Mouse (Mus musculus) forebrain, embryonic 12.5 days (tissue): ENCODE results near the gene Ugt1a8. TPM values are rescaled to one million over a fixed set of nuclear protein-coding genes. Genes with fewer than 3 reads are reported as not detected.
"Not testable (repeated sequence)": the region's sequence is repeated elsewhere in the genome, so short reads cannot be mapped to it uniquely, and the experiment has no call there.

Experiments used
- ATAC-seq: fragments of 200-750 bp; cut with Nextera tagmentation; 2 replicates; pipeline ENCODE4 v1.8.0; 2017; ENCODE audit warnings: moderate TSS enrichment; ENCODE audit not compliant: low FRiP score
- H3K27ac ChIP-seq: fragments of 300-500 bp; sonication (generic); 2 replicates; pipeline ENCODE4 v1.5.1; 2016; ENCODE audit warnings: mild to moderate bottlenecking
- H3K27me3 ChIP-seq: fragments of 300-500 bp; sonication (generic); 2 replicates; pipeline ENCODE4 v1.6.1; 2016; ENCODE audit warnings: mild to moderate bottlenecking
- H3K36me3 ChIP-seq: fragments of 300-500 bp; sonication (generic); replicated peaks from 2 replicates; pipeline ENCODE4 v1.6.1; 2016; ENCODE audit warnings: mild to moderate bottlenecking
- H3K4me1 ChIP-seq: fragments of 300-500 bp; sonication (generic); 2 replicates; pipeline ENCODE4 v1.6.1; 2016
- H3K4me2 ChIP-seq: fragments of 300-500 bp; sonication (generic); 2 replicates; pipeline ENCODE4 v1.6.1; 2016; ENCODE audit warnings: mild to moderate bottlenecking, moderate library complexity
- H3K4me3 ChIP-seq: fragments of 300-500 bp; sonication (generic); replicated peaks from 2 replicates; pipeline ENCODE4 v1.5.1; 2016; ENCODE audit warnings: mild to moderate bottlenecking
- H3K9ac ChIP-seq: fragments of 300-500 bp; sonication (generic); 2 replicates; pipeline ENCODE4 v1.6.1; 2016; ENCODE audit warnings: mild to moderate bottlenecking
- H3K9me3 ChIP-seq: fragments of 300-500 bp; sonication (generic); 2 replicates; pipeline ENCODE4 v1.6.1; 2016
- WGBS: fragments of 180-500 bp; shearing (Covaris S2); methylation state at CpG from one replicate; pipeline ENCODE4 v1.1.7; 2016; 5-methylcytosine and 5-hydroxymethylcytosine counted together
- polyA plus RNA-seq: library from polyadenylated mRNA; unstranded; fragments of >200 nt; fragmentation: Nextera tagmentation; extraction: Ambion mirVana; gene quantifications from 2 replicates; pipeline ENCODE4 v1.2.1, GENCODE M21; 2016

Ugt1a8 gene
- polyA plus RNA-seq, 1 experiment from 2014 or later, result not detected

DNA sequence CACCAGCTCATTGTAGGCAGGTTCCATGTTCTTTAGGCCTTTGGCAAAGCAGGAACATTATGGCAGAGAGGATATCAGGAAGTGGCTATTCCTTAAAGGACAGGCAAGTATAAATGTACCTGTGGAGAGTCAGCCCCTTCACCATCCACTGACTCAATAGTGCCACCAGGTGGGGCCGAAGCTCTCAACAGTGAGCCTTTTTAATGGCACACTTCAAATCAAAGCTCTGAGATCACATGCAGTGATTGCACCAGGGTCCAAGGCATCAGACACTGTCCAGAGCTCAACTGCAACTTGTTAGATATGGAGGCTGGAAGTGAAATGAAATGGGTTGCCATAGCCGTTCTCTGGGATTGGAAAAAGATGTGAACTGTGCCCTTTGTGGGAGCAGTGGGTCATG, 57.7 kb downstream of the Ugt1a8 start:
- H3K4me1 ChIP-seq, H3K27me3 ChIP-seq, H3K27ac ChIP-seq, ATAC-seq, H3K9ac ChIP-seq, H3K36me3 ChIP-seq, H3K4me3 ChIP-seq, H3K9me3 ChIP-seq, H3K4me2 ChIP-seq: not testable (repeated sequence)
- WGBS, result 82% methylated on average over 2 of the region's 2 CpGs

DNA sequence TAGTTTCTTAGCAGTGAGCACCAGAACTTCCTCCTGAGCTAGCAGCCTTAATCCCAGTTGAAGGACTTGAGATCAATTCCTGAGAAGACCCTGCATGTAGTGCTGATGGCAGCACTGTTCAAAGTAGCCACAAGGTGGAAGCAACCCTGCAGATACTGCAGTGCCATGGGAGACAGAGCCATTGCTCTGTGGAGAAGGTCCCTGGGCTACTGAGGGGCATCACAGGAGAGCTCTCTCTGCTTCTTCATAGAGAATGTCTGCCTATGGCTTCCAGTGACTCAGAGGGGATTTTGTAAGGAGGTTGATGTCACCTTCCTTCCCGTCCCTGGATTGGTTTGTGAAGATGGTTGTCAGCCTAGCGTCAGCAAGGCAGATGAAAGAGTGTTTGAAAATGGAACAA, 62.5 kb downstream of the Ugt1a8 start:
- not testable (repeated sequence) for H3K27ac ChIP-seq, H3K4me2 ChIP-seq, ATAC-seq, H3K4me1 ChIP-seq, H3K36me3 ChIP-seq, H3K9me3 ChIP-seq, H3K27me3 ChIP-seq, H3K4me3 ChIP-seq, H3K9ac ChIP-seq
- WGBS, result 71% methylated on average over 2 of the region's 2 CpGs

DNA sequence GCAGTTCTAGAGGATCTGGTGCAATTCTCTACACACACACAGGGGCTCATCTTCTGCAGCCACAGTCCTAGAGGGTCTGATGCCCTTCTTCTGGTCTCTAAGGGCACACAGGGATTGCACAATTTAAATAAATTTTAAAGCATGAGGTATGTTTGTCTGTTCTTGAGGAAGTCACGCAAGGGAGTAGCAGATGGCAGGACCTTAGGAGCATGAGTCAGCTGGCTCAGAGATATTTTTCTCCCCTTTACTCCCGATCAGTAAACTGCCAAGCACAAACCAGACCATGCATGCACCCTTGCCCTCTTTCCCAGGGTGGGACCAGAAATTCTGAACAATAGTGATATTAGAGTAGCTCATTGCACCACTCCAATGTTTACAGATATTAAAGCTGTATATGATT, 70.8 kb downstream of the Ugt1a8 start:
- 95% methylated on average over 2 of the region's 2 CpGs for WGBS
- H3K9ac ChIP-seq, result no peak overlapping the region
- H3K4me1 ChIP-seq, result no peaks in the 10 kb centered on the region
- H3K27ac ChIP-seq, result no peak overlapping the region
- no peaks in the 10 kb centered on the region for H3K36me3 ChIP-seq
- H3K27me3 ChIP-seq, result no peaks in the 10 kb centered on the region
- H3K4me3 ChIP-seq, result no peak overlapping the region
- no peak for ATAC-seq
- no peaks in the 10 kb centered on the region for H3K9me3 ChIP-seq
- H3K4me2 ChIP-seq, result no peak overlapping the region

DNA sequence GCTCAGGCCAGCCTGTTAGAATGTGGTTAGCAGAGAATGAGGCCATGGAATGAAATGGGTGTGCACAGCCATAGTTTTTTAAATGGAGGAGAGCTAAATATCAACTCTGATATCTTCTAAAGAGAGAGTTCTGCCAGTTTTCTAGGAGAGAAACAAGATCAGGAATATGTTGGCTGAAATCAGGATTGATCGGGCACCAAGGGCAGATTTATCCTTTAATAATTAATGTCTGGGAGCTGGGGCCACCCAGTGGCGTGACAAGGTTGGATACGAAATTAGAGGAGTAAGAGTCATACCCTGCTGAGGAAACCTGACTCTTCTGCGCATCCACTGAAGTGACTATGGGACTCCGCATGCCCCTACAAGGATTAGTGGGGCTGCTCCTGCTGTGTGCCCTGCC, 78.1 kb downstream of the Ugt1a8 start, which contains the start of gene Ugt1a5:
TSS of gene Ugt1a5 (plus strand) at position 302 of the 400 bp plus-strand sequence.
- no peaks in the 10 kb centered on the region for H3K9me3 ChIP-seq
- H3K36me3 ChIP-seq, result no peaks in the 10 kb centered on the region
- no peaks in the 10 kb centered on the region for H3K4me1 ChIP-seq
- no peak within 1 kb of the TSS for H3K4me2 ChIP-seq
- no peaks in the 10 kb centered on the region for H3K27me3 ChIP-seq
- no peak within 1 kb of the TSS for H3K4me3 ChIP-seq
- 83% methylated on average over 5 of the region's 5 CpGs for WGBS
- H3K27ac ChIP-seq, result no peak within 1 kb of the TSS
- ATAC-seq, result no peak
- no peak within 1 kb of the TSS for H3K9ac ChIP-seq

DNA sequence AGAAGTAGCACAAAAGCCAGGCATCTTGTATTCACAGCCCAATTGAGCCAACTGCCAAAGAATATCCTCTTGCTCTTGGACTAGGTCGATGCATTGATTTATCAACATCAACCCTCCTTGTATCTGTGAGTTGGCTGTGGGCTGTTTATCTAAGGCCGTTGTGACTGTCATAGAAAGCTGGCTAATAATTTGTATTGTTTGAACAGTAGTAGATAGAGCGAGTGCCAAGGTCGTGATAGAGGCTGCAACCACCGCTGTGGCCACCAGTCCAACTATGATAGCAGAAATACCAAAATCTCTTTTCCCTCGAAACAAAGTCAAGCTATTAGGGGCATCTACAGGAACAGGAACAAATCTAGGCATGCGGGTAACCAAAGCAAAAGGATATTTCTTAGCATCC, 84.6 kb downstream of the Ugt1a8 start:
- not testable (repeated sequence) for H3K27ac ChIP-seq, H3K4me2 ChIP-seq, ATAC-seq, H3K9me3 ChIP-seq, H3K4me3 ChIP-seq, H3K27me3 ChIP-seq, H3K4me1 ChIP-seq, H3K9ac ChIP-seq, H3K36me3 ChIP-seq
- WGBS, result 84% methylated on average over 6 of the region's 7 CpGs

DNA sequence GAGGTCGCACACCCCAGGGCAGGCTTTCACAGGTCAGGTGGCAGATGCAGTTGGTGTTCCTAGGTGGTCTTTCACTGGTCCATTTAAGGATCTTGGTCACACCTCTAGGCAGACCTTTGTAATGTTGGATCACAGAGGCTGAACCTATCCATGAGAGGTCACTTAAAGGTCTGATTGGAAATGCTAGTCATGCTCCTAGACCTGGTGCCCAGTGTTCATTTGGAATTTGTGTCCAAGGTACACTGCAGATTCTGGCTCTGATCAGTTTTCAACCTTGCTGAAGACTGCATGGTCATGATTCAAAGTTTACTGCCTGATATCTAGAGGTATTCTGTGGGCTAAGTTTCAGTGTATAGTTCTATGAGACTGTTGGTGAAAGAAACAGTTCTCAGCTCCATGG, 92.0 kb downstream of the Ugt1a8 start:
- Histone ChIP-seq H3K4me3 (no peak overlapping the region), H3K4me1 (no peaks in the 10 kb centered on the region), H3K4me2 (no peak overlapping the region), H3K9me3 (peaks cover 14% of the 10 kb centered on the region), H3K9ac (no peak overlapping the region), H3K36me3 (no peaks in the 10 kb centered on the region), H3K27ac (no peak overlapping the region), H3K27me3 (no peaks in the 10 kb centered on the region)
- ATAC-seq, result no peak
- WGBS, result 77% methylated on average over 1 of the region's 1 CpGs

DNA sequence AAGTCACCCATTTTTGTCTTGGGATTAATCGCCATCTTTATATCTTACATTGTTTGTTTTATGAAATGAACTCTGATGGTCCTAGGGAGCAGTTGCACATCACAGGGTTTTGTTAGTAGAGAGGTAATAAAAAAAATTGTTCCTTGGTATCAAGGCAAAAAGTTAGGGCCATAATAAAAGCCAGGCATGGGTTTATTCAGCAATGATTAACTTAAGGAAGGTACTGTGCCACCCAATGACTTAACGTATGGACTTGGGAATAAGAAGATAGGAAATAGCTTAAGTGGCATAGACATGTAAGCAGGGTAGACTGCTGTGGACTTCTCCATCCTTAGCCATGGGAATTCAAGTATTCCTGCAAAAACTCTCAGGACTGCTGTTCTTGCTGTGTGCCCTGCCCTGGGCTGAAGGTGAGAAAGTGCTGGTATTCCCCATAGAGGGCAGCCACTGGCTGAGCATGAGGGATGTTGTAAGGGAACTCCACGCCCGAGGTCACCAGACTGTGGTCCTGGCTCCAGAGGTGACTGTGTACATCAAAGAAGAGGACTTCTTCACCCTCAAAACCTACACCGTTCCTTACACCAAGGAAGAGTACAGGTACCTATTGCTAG, 98.8 kb downstream of the Ugt1a8 start:
- 84% methylated on average over 5 of the region's 5 CpGs for WGBS
- Histone ChIP-seq H3K9ac (no peak overlapping the region), H3K36me3 (no peaks in the 10 kb centered on the region), H3K4me3 (no peak overlapping the region), H3K27me3 (no peaks in the 10 kb centered on the region), H3K4me2 (no peak overlapping the region), H3K27ac (no peak overlapping the region), H3K4me1 (no peaks in the 10 kb centered on the region), H3K9me3 (no peaks in the 10 kb centered on the region)
- no peak for ATAC-seq

DNA sequence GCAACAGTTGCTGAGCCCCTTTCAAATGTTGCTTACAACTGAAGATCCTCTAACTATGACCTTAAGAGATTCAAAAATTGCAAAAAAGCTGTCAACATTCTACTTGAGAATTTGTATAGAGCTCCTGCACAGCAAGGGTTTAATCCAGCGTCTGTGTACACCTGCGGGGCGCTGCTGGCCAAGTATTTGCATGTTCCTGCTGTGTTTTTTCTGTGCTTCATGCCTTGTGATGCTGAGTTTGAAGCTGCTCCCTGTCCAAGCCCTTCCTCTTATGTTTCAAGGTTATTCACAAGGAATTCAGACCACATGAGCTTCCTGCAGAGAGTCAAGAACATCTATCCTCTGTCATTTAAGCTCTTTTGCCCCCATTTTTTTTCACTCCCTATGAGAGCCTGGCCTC, 104.5 kb downstream of the Ugt1a8 start:
- no peak overlapping the region for H3K4me2 ChIP-seq
- ATAC-seq, result no peak
- H3K4me3 ChIP-seq, result no peak overlapping the region
- H3K4me1 ChIP-seq, result no peaks in the 10 kb centered on the region
- no peak overlapping the region for H3K27ac ChIP-seq
- no peaks in the 10 kb centered on the region for H3K27me3 ChIP-seq
- H3K9me3 ChIP-seq, result no peaks in the 10 kb centered on the region
- whole genome bisulfite sequencing, result 70% methylated on average over 3 of the region's 3 CpGs
- H3K36me3 ChIP-seq, result no peaks in the 10 kb centered on the region
- H3K9ac ChIP-seq, result no peak overlapping the region

DNA sequence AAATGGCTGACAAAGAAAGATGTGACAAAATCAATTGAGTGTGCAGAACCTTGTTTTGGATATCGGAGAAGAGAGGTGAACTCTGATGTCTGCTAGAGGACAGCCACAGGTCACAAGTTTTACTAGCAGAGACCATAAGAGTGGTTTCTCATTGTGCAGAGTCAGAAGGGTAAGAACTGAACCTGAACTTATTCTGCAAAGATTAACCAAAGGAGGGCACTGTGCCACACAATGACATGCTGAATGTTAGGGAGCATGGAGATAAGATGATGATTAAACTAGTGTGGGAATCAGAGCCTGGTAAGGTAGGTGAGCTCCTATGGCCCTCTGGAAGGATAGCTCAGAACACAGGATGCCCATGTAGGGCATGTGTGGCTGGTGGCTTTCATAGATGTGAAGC, 108.1 kb downstream of the Ugt1a8 start:
- H3K4me1 ChIP-seq, result no peaks in the 10 kb centered on the region
- H3K9ac ChIP-seq, result no peak overlapping the region
- ATAC-seq, result no peak
- H3K27ac ChIP-seq, result no peak overlapping the region
- no peaks in the 10 kb centered on the region for H3K9me3 ChIP-seq
- H3K4me3 ChIP-seq, result no peak overlapping the region
- H3K4me2 ChIP-seq, result no peak overlapping the region
- WGBS, result 94% methylated on average over 1 of the region's 1 CpGs
- no peaks in the 10 kb centered on the region for H3K36me3 ChIP-seq
- no peaks in the 10 kb centered on the region for H3K27me3 ChIP-seq

DNA sequence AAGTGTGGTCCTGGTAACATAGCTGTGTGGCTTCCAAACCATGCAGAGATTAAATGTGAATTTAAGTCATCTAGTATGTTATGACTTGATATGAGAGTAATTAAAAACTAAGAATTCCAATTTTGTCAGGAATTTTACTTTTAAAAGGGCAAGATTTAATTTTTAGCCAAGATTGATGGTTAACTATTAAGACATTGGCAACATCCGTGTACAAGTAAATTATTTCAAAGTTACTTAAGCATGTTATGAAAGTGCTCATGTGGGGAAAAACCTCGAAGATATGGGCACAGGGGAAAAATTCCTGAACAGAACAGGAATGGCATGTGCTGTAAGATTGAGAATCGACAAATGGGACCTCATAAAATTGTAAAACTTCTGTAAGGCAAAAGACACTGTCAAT, 109.8 kb downstream of the Ugt1a8 start:
- no peaks in the 10 kb centered on the region for H3K4me1 ChIP-seq
- no peak overlapping the region for H3K4me3 ChIP-seq
- no peak overlapping the region for H3K4me2 ChIP-seq
- no peaks in the 10 kb centered on the region for H3K27me3 ChIP-seq
- no peak for ATAC-seq
- no peak overlapping the region for H3K9ac ChIP-seq
- H3K27ac ChIP-seq, result no peak overlapping the region
- 83% methylated on average over 3 of the region's 3 CpGs for WGBS
- H3K9me3 ChIP-seq, result no peaks in the 10 kb centered on the region
- H3K36me3 ChIP-seq, result no peaks in the 10 kb centered on the region

DNA sequence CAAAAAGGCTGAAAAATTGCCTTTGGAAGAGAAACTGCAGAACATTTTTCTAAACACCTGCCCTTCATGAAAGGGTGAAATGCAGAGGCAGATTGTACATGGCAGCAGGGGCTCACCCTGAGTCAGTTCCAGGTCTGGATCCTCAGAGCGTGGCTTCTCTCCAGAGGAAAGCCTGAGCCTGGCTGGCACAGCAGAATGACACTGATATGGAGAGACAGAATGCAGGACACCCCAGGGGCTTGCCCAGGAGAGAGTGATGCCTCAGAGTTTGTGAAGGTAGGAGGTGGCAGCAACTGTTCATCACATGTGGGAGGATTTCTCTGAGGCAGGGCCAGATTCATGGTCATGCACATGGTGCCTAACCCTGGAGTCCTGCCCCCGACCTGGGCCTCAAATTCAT, 112.4 kb downstream of the Ugt1a8 start:
- no peak overlapping the region for H3K4me3 ChIP-seq
- peaks cover 2% of the 10 kb centered on the region; the same call in 1 of the 2 replicates for H3K4me1 ChIP-seq
- no peaks in the 10 kb centered on the region for H3K36me3 ChIP-seq
- H3K9ac ChIP-seq, result no peak overlapping the region
- no peak overlapping the region for H3K27ac ChIP-seq
- WGBS, result 78% methylated on average over 2 of the region's 2 CpGs
- no peaks in the 10 kb centered on the region for H3K27me3 ChIP-seq
- H3K9me3 ChIP-seq, result no peaks in the 10 kb centered on the region
- no peak for ATAC-seq
- no peak overlapping the region for H3K4me2 ChIP-seq

DNA sequence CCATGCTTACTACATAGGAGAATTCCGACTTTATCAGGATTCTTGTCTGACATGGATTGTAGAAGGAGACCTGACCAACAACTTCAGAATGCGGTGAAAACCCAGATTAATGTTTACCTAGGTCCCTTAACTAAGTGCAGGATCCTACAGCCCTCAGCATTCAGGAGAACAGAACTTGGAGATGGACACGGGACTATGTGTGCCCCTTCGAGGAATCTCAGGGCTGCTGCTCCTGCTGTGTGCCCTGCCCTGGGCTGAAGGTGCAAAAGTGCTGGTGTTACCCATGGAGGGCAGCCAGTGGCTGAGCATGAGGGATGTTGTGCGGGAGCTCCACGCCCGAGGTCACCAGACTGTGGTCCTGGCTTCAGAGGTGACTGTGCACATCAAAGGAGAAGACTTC, 112.8 kb downstream of the Ugt1a8 start, which contains the start of gene Ugt1a2:
TSS of gene Ugt1a2 (plus strand) at position 146 of the 400 bp plus-strand sequence.
- Histone ChIP-seq H3K4me1 (peaks cover 6% of the 10 kb centered on the region; the same call in 1 of the 2 replicates), H3K9ac (no peak within 1 kb of the TSS), H3K36me3 (no peaks in the 10 kb centered on the region), H3K9me3 (no peaks in the 10 kb centered on the region), H3K27me3 (no peaks in the 10 kb centered on the region), H3K27ac (no peak within 1 kb of the TSS), H3K4me2 (no peak within 1 kb of the TSS), H3K4me3 (no peak within 1 kb of the TSS)
- WGBS, result 90% methylated on average over 7 of the region's 7 CpGs
- ATAC-seq, result no peak

DNA sequence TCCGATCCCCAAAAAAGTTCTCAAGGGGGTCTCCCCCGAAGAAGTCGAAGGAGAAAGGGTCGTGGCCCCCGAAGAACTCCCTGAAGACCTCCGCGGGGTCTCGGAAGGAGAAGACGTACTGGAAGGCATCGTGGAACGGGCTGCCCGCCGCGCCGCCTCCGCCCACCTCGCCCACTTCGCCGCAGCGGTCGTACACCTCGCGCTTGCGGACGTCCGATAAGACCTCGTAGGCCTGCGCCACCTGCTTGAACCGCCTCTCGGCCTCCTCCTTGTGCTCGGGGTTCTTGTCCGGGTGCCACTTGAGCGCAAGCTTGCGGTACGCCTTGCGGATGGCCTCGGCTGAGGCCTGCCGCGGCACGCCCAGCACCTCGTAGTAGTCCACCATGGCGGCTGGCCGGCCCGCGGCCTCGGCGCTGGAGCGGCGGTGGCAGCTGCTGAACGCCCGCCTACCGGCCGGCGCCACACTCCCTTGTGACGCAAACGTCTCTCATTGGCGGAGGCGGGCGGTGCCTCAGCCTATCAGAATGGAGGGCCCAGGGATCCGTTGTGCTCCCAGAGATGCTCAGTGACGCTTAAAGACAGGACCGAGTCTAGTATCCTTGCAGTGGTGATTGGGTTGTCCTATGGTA, 117.8 kb downstream of the Ugt1a8 start, which contains the start of gene Dnajb3:
TSS of gene Dnajb3 (minus strand) at position 489 of the 629 bp plus-strand sequence.
- no peaks in the 10 kb centered on the region for H3K36me3 ChIP-seq
- no peaks in the 10 kb centered on the region for H3K9me3 ChIP-seq
- peaks cover 6% of the 10 kb centered on the region; the same call in 1 of the 2 replicates for H3K4me1 ChIP-seq
- peak within 1 kb of the TSS; percentile 71 for H3K4me2 ChIP-seq
- no peaks in the 10 kb centered on the region for H3K27me3 ChIP-seq
- ATAC-seq, result peak; percentile 100
- no peak within 1 kb of the TSS for H3K27ac ChIP-seq
- H3K4me3 ChIP-seq, result peak within 1 kb of the TSS; percentile 48
- H3K9ac ChIP-seq, result peak within 1 kb of the TSS; percentile 61
- 5% methylated on average over 62 of the region's 62 CpGs for WGBS
